Mouse (Mus musculus) right cerebral cortex, postnatal 36 days (tissue): Measurements from ENCODE around the gene Icam2.
"Not testable (repeated sequence)": the region's sequence is repeated elsewhere in the genome, so short reads cannot be mapped to it uniquely, and the experiment has no call there.

Experiments
- DNase-seq, 2 experiments: peaks; one replicate each; pipeline ENCODE4 v3.0.0; 2022; ENCODE audit warnings: low spot score in 2 of 2, mixed read lengths in 1 of 2

The Icam2 gene

GRCm38 (mm10) chr11:106387791-106388216, at the start of gene Icam2:
TSS of gene Icam2 (minus strand) at chr11:106388075.
- DNase-seq, result no peak

DNA sequence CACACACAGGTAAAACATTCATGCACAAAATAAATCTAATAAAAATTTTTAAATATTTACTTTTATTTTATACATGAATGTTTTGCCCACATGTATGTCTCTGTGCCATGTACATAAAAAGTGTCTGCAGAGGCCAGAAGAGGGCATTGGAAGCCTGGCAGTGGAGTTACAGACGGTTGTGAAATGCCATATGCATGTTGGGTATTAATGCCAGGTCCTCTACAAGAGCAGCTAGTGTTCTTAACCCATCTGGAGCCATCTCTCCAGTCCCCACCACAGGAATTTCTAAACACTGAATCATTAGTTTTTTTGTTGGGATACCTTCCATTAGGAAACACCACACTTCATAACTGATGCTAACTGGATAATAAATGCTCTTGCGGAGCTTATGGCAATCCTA, 49.7 kb upstream of the Icam2 start:
- DNase-seq, result no peak

GRCm38 (mm10) chr11:106437039-106437438, 49.2 kb upstream of the Icam2 start:
- no peak for DNase-seq

DNA sequence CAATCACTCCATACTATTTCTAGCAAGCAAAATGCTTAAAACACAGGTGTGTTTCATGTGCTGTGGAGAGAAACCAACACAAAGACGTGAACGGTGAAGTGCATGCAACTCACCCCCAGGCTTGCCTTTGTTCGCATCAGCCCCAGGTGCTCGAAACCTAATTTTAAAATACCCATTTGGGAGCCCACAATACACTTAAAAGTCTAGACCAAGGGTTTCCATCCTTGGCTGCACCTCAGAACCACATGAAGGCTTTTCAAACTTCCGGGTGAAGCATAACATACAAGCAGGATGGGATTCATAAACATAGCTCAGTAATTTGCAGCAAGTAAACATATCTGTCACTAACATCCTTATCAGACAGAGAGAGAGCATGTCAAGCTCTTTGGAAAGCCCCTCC, 42.5 kb upstream of the Icam2 start:
- DNase-seq, result no peak

- no peak for DNase-seq
These were observed 41.8 kb upstream of the Icam2 start for GRCm38 (mm10) chr11:106429689-106430088.

DNA sequence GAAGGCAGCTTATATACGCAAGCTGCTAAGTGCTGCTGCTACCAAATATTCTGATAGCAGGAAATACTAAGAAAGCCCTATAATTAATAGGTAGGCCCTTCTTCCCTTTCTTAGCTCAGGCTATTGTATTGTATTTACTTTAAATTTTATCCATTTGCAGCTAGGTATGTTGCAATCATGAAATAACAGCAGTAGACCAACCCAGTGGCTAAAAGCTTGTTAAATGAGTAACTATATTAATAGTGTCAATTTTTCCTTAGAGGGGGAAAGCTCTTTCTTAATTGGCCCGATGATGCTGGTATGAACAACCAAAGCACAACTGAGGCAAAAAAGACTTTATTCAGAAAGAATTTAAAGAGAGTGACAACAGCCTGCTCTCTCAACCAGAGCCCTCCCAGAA, 40.7 kb upstream of the Icam2 start:
- no peak for DNase-seq

GRCm38 (mm10) chr11:106428106-106428505, 40.2 kb upstream of the Icam2 start:
- no peak for DNase-seq

- DNase-seq, result no peak
These were observed 38.6 kb upstream of the Icam2 start for GRCm38 (mm10) chr11:106426447-106426846.

DNA sequence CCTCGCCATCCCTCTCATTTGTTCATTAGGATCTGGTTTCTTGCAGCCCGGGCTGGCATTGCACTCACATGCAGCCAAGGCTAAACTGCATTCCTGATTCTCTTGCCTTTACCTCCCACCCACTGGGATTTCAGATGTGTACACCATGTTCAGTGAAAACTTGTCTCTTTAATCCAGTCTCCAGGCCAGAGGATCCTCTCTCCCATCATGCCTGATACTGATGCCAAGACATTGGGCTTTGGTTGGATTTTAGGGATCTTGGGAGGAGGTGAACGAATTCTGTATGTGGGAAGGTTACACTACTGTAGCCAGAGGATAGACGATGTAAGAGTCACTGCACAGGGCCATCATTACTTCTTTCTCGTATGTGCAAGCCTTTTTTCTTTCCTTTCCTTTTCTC, 37.3 kb upstream of the Icam2 start:
- DNase-seq, result no peak

- DNase-seq, result no peak
These were observed 31.6 kb upstream of the Icam2 start for GRCm38 (mm10) chr11:106419262-106420102.

GRCm38 (mm10) chr11:106418622-106419196, 30.8 kb upstream of the Icam2 start:
- peak; percentile 77 to 79 for DNase-seq

DNA sequence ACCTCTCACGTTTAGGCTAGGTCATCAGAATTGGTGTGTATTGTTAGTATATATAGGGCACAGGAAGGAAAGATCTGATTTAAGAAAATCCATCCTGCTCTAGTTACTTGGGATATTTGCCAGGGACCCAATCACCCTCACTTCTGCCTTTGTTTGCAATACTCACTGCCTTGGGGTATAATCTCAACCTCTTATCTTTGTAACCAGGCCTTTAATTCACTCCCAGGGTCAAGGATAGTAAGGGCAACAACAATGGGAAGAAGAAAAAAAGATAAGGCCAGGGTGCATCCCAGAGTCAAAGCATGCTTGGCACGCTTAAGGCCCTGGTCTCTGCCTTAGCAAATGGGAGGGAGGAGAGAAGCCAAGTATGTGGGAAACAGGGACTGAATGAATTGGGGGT, 30.0 kb upstream of the Icam2 start:
- no peak for DNase-seq

DNA sequence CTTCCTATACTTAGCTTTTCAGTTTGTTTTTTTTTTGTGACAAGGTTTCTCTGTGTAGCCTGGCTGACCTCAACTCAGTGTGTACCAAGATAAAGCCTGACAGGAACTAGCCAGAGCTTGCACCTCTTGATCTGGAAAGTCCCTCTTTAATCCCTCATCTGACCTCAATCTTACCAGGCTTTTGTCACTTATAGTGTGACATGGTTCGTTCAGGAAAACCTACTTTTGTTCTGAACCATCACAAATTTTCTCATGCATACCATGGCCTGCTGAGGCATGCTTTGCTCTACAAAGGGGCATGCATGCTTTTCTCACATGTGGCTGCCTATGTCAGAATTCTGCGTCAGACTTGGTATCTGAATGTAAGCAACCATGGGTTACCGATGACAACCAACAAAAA, 28.5 kb upstream of the Icam2 start:
- DNase-seq, result no peak

DNA sequence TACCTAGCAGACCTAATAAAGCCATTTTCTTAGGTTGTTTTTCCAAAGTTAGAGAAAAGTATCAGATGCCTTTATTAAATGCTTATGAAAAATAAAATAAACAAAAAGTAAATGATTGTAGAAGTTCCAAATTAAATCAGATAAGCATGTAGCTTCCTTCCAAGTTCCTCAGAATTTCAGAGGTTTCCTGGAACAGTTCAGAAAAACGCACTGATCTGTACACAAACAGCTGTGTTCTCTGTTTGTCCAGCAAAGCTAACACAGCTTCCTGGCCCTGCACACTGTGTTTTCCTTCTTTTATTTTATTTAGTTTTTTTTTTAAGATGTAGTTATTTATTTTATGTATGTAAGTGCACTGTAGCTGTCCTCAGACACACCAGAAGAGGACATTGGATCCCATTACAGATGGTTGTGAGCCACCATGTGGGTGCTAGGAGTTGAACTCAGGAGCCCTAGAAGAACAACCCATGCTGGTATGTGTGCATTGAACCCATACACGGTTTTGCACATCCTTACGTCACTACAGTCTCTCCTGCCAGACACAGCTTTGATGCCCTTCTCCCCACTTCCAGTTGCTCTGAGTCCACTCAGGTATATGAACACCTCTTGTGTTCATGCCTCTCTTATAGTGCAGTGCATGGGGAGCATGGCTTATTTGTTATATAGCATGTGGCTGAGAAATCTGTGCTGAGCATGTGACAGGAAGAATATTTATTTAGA, 24.9 kb upstream of the Icam2 start:
- DNase-seq, result no peak

- DNase-seq, result no peak
These were observed 23.3 kb upstream of the Icam2 start for GRCm38 (mm10) chr11:106411157-106411556.

DNA sequence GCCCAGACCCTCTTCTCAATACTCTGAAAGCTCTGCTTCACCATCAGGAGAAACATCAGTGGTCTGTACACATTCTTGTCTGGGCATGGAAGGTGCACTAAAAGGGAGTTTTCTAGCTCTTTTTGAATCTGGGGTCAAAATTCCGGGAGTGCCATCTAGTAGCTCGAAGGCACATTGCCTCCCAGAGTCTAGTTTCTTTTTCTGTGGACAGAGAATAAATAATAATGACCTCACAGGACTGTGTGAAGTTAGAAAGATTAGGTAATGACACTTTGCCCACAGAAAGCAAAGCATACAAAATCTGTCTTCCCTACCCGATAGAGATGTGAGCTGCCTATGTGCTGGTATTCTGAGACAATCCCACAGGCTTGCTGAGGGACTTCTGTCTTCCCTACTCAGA, 22.6 kb upstream of the Icam2 start:
- DNase-seq, result no peak

DNA sequence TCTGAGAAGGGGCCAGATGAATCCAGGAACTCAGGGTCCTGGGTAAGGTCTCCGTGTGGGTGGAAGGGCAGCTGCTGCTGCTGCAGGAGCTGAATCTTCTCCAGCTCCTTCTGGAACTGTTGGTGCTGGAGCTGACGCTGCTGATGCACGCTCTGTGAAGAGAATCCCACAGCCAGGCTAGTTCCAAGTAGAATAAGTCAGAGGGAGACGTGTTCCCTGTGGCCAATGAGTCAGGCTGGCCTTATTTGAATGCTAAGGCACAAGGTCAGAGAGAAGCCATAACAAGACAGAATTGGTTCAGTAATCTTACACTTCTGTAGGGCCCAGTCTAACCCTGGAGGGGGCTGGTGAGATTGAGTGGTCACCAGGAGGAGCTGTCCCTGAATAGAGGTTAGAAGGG, 22.1 kb upstream of the Icam2 start:
- no peak for DNase-seq

DNA sequence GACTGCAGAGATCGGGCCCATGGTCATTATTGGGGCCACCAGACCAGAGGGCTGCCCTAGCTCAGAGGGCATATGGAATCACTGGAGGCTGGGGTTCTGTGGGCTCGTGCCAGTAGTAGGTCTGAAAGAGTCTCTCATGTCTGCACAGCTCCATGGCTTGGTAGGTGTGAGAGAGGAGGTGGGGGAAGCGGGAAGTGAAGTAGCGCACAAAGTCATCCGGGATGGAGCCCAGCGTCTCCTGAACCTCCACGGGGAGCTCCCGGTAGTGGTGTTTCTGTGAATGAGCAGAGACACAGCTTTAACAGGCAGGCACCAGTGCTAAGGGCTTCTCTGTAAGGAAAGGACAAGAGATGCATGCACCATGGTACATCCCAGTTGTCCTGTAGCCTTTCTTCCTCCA, 10.6 kb upstream of the Icam2 start:
- DNase-seq, result no peak

- no peak for DNase-seq
These were observed 9.8 kb upstream of the Icam2 start for GRCm38 (mm10) chr11:106397656-106398055.

DNA sequence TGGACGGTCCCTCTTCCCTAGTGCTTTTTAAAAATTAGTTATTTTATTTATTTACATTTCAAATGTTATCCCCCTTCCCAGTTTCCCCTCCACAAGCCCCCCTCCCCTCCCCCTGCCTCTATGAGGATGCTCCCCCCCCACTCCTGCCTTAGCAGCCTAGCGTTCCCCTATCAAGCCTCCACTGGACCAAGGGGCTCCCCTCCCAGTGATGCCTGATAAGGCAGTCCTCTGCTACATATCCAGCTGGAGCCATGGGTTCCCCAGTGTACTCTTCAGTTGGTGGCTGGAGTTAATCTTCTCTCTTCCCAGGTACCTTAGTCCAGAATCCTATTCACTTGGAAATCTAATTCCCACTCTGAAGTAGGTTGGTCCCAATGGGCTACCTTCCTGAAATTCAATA, 6.2 kb upstream of the Icam2 start:
- not testable (repeated sequence) for DNase-seq

DNA sequence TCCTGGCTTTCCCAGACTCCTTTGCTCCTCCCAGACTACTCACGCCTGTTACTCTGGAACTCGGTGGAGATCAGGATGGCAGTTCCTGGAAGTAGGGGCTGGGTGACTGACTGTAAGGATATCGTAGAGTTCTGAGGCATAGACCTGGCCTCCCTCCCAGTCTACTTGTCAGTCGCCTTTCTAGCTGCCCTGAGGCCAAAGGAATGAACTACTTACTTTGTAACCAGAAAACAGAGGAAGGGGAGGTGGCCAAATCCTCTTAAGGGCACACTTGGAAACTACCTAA, 5.4 kb upstream of the Icam2 start:
- DNase-seq, result no peak

GRCm38 (mm10) chr11:106392597-106393330, 4.9 kb upstream of the Icam2 start:
- DNase-seq, result no peak
